10 mouse cellular contexts compared by ENCODE assay signal in the genomic region with DNA sequence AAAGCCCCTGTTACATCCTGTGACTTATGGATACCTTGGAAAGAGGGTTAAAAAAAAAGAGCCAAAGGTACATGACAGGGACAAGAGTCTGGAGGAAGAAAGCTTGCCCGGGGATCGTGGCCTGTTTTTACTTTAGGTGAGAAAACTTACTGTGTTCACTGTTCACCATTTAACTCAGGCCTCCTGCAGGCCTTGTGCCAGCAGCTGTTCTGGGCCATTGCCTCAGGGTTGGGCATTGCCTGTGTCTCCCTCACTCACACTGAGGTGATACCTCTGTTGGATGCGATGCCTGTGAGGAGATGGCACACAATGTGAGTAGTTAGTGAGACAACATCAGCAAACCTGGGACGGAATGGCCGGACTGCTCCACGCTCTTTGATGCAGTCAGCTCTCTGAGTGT. TPM values are rescaled to one million over a fixed set of nuclear protein-coding genes. Genes with fewer than 3 reads are reported as not detected.
DNase-seq lines count a peak whose midpoint lies in the region; TF ChIP-seq lines count a peak whose summit lies in the region.
"Had no signal": no experiment of that assay in that cellular context is flagged by ENCODE, and none has a peak within 500 bp of the region (broad histone marks: within the 10 kb centered on the region; RNA-seq: fewer than 3 reads in every experiment).

No protein-coding gene starts in this region.

- peaks cover 18% of the 10 kb centered on the region for H3K4me1 ChIP-seq in hindbrain, embryonic 10.5 days (replicated peaks)
- H3K4me1 ChIP-seq in limb, embryonic 10.5 days = peaks cover 11% of the 10 kb centered on the region
- peaks cover 20% of the 10 kb centered on the region for H3K4me1 ChIP-seq in olfactory bulb, adult 2 months (ENCODE audit: control insufficient read depth, insufficient read depth, low read length)

- no peak overlapping the region for H3K27ac ChIP-seq in layer of hippocampus, adult 2 months
- no peak overlapping the region for H3K27ac ChIP-seq in hindbrain, embryonic 10.5 days
- H3K27ac ChIP-seq in limb, embryonic 10.5 days = no peak overlapping the region
- no peak overlapping the region for H3K27ac ChIP-seq in olfactory bulb, adult 2 months (ENCODE audit: insufficient read depth, low read depth, low read length)

- peak overlapping the region; percentile 75 for H3K4me3 ChIP-seq in layer of hippocampus, adult 2 months
- H3K4me3 ChIP-seq in hindbrain, embryonic 10.5 days = peak overlapping the region; percentile 82; the same call in 1 of the 2 replicates
- peak overlapping the region; percentile 95; the same call in 1 of the 2 replicates for H3K4me3 ChIP-seq in limb, embryonic 10.5 days
- peak overlapping the region; percentile 5; the same call in 1 of the 2 replicates for H3K4me3 ChIP-seq in olfactory bulb, adult 2 months (ENCODE audit: insufficient read depth, low read depth, low read length)

- H3K36me3 ChIP-seq in hindbrain, embryonic 10.5 days = peaks cover 31% of the 10 kb centered on the region
- H3K36me3 ChIP-seq in limb, embryonic 10.5 days = peaks cover 27% of the 10 kb centered on the region

- 93% methylated on average over 6 of the region's 6 CpGs for WGBS in hindbrain, embryonic 10.5 days
- WGBS in limb, embryonic 10.5 days = 93% methylated on average over 6 of the region's 6 CpGs
- WGBS in olfactory bulb, adult 2 months = 89% methylated on average over 6 of the region's 6 CpGs

- H3K9me3 ChIP-seq in hindbrain, embryonic 10.5 days = no peaks in the 10 kb centered on the region
- no peaks in the 10 kb centered on the region for H3K9me3 ChIP-seq in limb, embryonic 10.5 days (replicated peaks)

- no peak for TF ChIP-seq CTCF in layer of hippocampus, adult 2 months (conservative IDR thresholded peaks at IDR 0.05)
- no peak for TF ChIP-seq CTCF in olfactory bulb, adult 2 months (IDR thresholded peaks at IDR 0.05; ENCODE audit: insufficient read depth, low read depth, low read length)

- no peaks in the 10 kb centered on the region; the same call in 1 of the 2 replicates for H3K27me3 ChIP-seq in hindbrain, embryonic 10.5 days (ENCODE audit: insufficient read depth, poor library complexity, severe bottlenecking)
- H3K27me3 ChIP-seq in limb, embryonic 10.5 days (ENCODE audit: low read depth, poor library complexity, severe bottlenecking) = no peaks in the 10 kb centered on the region

- no peak for TF ChIP-seq POLR2A in olfactory bulb, adult 2 months (IDR thresholded peaks at IDR 0.05; ENCODE audit: insufficient read depth, low read depth, low read length)

- DNase-seq in layer of hippocampus, adult 2 months (ENCODE audit: low spot score in 2 of 2) = no peak
- DNase-seq in layer of hippocampus, adult 11-12 months (ENCODE audit: low spot score) = no peak
- DNase-seq in hindbrain, embryonic 10.5 days (ENCODE audit: low spot score) = no peak
- DNase-seq in limb, embryonic 10.5 days (ENCODE audit: low spot score) = no peak
- no peak for DNase-seq in cerebellum, postnatal 10 days
- no peak for DNase-seq in adrenal gland, postnatal 25 days
- DNase-seq in cerebellum, adult 11 months = no peak
- DNase-seq: cerebellum, postnatal 25 days had no signal

RNA-seq across cellular contexts. Expression of gene Cog2, which starts 1.4 kb away (rescaled TPM):
- 10 to 100 TPM; 45.3 to 49.0 TPM for total RNA-seq in layer of hippocampus, adult 2 months (2021)
- polyA plus RNA-seq in hindbrain, embryonic 10.5 days (2016; fragmentation: Nextera tagmentation; extraction: Ambion mirVana) = 41.1 and 43.3 TPM in 2 replicates
- 37.9 and 43.5 TPM in 2 replicates for polyA plus RNA-seq in limb, embryonic 10.5 days (2016; fragmentation: Nextera tagmentation; extraction: Ambion mirVana)
- not detected in 2 replicates for polyA plus RNA-seq in olfactory bulb, adult 2 months (2012; ENCODE audit: insufficient read depth, insufficient read length, low replicate concordance, missing spikeins)
- total RNA-seq in adrenal gland, postnatal 25 days (2021) = 37.2 and 50.2 TPM in 2 replicates

RNA-seq across cellular contexts. Expression of gene Agt, which starts 47.6 kb away (rescaled TPM):
- total RNA-seq in layer of hippocampus, adult 2 months (2021) = 10 to 100 TPM; 29.9 to 33.9 TPM
- polyA plus RNA-seq in hindbrain, embryonic 10.5 days (2016; fragmentation: Nextera tagmentation; extraction: Ambion mirVana) = not detected in 2 replicates
- not detected in 2 replicates for polyA plus RNA-seq in limb, embryonic 10.5 days (2016; fragmentation: Nextera tagmentation; extraction: Ambion mirVana)
- not detected in 2 replicates for polyA plus RNA-seq in olfactory bulb, adult 2 months (2012; ENCODE audit: insufficient read depth, insufficient read length, low replicate concordance, missing spikeins)
- total RNA-seq in adrenal gland, postnatal 25 days (2021) = 1.7 and 9.7 TPM in 2 replicates

RNA-seq across cellular contexts. Expression of gene Capn9, which starts 54.0 kb away (rescaled TPM):
- under 1 TPM; 0.34 to 0.79 TPM for total RNA-seq in layer of hippocampus, adult 2 months (2021)
- polyA plus RNA-seq in hindbrain, embryonic 10.5 days (2016; fragmentation: Nextera tagmentation; extraction: Ambion mirVana) = not detected in 2 replicates
- not detected in 2 replicates for polyA plus RNA-seq in limb, embryonic 10.5 days (2016; fragmentation: Nextera tagmentation; extraction: Ambion mirVana)
- polyA plus RNA-seq in olfactory bulb, adult 2 months (2012; ENCODE audit: insufficient read depth, insufficient read length, low replicate concordance, missing spikeins) = not detected in 2 replicates
- total RNA-seq in adrenal gland, postnatal 25 days (2021) = 0.91 TPM in 1 of 2 replicates, not detected in the other
- total RNA-seq: left cerebral cortex, adult 18-20 months had no signal

Comparison
In these comparisons a context has a peak if more than half of its experiments do, and no peak if none do; other contexts are left out.
1. H3K4me3 ChIP-seq: peak in every context shown above with its lines; median percentile 95 in limb, embryonic 10.5 days; 82 in hindbrain, embryonic 10.5 days; 75 in layer of hippocampus, adult 2 months; 5 in olfactory bulb, adult 2 months.
2. RNA of gene Cog2, which starts 1.4 kb away (polyA plus RNA-seq): 37.9 to 43.5 TPM in limb, embryonic 10.5 days and 41.1 to 43.3 TPM in hindbrain, embryonic 10.5 days; not detected in olfactory bulb, adult 2 months; every median in the first group is over 10 times any median in the second.